Mouse (Mus musculus) 416B (cell line): ENCODE measurements at regions not wholly inside any gene's neighbourhood (a gene's known extent, or its start where the extent isn't known, plus 50 kb on each side); places are given as distances from the start of the nearest gene placed in this dataset.
A peak's percentile ranks its signal among the peaks of the same experiment; 100 is the strongest.

Experiments
- DNase-seq: peaks from one replicate; pipeline ENCODE4 v3.0.0; 2011; ENCODE audit warnings: low read depth

- DNase-seq, result no peak
Measured at GRCm38 (mm10) chr5:39023241-39023640, 146.6 kb upstream of the Clnk start.

- no peak for DNase-seq
Measured at GRCm38 (mm10) chr5:39000643-39001042, 124.0 kb upstream of the Clnk start.

- no peak for DNase-seq
Measured at GRCm38 (mm10) chr5:38999700-39000099, 123.1 kb upstream of the Clnk start.

- DNase-seq, result no peak
Measured at GRCm38 (mm10) chr5:38972397-38973159, 96.0 kb upstream of the Clnk start.

- no peak for DNase-seq
Measured at GRCm38 (mm10) chr5:38970497-38970896, 93.9 kb upstream of the Clnk start.

GRCm38 (mm10) chr5:38967010-38967409 is 90.4 kb upstream of the Clnk start:
- no peak for DNase-seq

GRCm38 (mm10) chr5:38964445-38964844 is 87.8 kb upstream of the Clnk start:
- DNase-seq, result no peak

GRCm38 (mm10) chr5:38950520-38951288 is 74.1 kb upstream of the Clnk start:
- no peak for DNase-seq

GRCm38 (mm10) chr5:38945903-38946686 is 69.5 kb upstream of the Clnk start:
- DNase-seq, result no peak

GRCm38 (mm10) chr5:38932382-38933079 is 55.9 kb upstream of the Clnk start:
- peak; percentile 83 for DNase-seq

GRCm38 (mm10) chr5:38927051-38927450 is 50.4 kb upstream of the Clnk start:
- DNase-seq, result no peak
